Mouse (Mus musculus) cerebellum, adult 11-12 months (tissue): ENCODE data around the gene Gm9376.

Experiments
- DNase-seq: peaks from one replicate; pipeline ENCODE4 v3.0.0; 2022

Gene Gm9376

DNA sequence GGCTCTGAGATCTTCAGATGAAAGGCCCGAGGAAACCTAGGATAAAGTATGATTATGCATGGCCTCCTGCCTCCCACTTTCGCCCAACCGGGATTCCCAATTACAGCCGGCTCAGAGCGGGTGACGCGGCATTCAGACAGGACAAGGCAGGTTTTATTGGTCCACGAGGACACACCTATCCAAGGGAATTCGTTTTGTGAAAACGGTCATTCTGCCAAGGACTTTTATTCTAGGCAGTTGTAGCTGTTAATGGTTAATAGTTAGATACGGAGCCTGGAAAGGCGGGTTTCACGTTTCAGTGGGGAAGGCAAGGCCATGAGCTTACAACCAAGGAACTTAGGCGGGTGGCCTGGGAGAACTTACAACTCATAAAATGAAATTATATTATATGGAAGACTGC, 16.2 kb downstream of the Gm9376 start:
- no peak for DNase-seq

DNA sequence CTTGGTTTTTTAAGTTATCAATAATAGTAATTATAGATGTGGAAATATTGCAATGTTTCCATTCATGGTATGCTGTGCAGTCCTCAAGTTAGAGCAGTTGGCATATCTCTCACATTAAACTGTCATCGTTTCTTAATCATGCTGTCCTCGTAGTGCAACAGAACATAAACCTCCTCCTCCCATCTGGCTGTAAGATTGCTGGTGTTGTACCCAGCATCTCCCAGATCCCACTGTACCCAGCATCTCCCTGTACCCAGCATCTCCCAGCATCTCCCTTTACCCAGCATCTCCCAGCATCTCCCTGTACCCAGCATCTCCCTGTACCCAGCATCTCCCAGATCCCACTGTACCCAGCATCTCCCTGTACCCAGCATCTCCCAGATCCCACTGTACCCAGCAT, 19.3 kb downstream of the Gm9376 start:
- DNase-seq = no peak

GRCm38 (mm10) chr14:118289133-118289532, 22.4 kb downstream of the Gm9376 start:
- no peak for DNase-seq

DNA sequence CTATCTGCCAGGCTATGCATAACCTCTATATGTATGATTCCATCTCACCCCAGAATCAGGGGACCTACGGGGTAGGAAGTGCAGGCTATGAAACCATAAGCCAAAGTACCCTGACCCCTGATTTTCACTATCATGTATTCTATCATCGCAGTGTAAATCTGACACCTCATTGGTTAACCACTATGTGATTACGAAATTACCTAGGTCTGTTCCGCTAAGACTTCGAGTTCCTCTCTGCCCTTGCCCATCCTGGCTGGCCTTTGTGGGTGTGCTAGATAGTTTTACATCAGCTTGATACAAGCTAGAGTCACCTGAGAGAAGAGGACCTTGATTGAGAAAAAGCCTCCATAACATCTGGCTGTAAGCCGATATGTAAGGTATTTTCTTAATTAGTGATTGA, 23.2 kb downstream of the Gm9376 start:
- DNase-seq = no peak

DNA sequence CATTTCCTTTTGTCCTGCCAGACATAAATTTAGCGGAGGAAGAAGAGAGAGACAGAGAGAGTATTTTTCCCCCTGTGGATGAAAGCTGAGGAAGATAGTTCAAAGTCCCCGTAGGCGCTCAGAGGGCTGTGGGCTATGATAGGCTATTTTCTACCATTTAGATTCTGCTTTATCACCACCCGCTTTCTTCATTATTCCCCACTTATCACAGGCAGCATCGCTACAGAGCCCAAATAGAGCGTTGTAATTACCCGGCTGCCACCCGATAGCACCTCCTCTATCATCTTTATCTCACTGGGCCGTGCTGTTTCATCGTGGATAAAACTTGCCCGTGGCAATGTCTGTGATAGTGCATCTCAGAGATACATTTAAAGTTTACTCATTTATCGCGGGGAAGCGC, 35.8 kb downstream of the Gm9376 start:
- DNase-seq = no peak

DNA sequence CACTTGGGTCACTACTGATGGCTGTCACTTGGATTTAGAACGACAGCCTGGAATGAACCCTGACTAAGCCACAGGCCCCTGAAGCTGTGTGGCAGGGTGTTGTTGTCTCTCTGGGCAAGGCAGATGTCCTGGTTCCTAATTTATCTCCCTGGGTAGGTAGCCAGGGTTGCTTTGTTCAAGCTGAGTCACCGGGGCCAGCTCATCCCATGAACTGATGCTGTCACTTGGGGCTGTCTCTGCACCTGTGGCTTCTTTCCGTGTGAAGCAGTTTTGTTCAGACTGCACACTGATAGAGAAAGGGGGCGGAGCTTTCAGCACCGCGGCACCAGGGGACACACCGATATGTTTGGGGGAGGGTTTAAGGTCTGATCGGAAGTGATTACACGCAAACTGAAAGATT, 37.8 kb downstream of the Gm9376 start:
- DNase-seq = no peak

DNA sequence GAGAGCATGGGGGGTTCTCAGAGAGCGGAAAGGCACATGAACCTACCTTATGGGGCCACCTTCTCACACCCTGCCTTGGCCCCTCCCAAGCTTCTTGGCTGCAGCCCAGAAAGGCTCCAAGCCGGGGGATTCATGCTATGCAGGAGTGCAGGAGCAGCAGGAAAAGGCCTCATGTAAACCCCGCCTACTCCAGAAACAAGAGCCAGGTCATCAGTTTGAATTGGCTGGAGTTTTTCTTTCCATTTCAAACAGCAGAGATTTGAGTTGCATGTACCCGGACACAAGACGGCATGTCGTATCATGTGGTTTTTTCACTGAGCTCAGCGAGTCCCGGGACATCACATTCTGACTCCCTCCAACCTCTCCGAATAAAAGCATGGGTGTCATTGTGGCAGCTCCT, 39.2 kb downstream of the Gm9376 start:
- DNase-seq = no peak

GRCm38 (mm10) chr14:118307060-118307459, 40.3 kb downstream of the Gm9376 start:
- DNase-seq = no peak

DNA sequence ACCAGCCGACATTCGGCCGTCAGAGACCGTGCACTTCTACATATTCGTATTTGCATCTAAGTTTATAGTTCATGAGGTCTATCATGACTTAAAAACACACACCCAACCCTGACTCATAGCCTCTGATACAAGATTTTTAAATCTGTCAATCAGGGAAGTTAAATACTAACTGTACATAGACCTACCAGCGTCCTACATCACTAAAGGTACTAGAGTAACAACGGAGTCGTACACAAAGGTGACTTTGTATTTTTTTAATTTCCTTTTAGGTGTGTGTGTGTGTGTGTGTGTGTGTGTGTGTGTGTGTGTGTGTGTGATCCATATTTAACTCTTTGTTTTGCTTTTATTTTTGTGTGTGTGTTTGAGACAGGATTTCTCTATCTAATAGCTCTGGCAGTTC, 44.9 kb downstream of the Gm9376 start:
- DNase-seq = no peak

GRCm38 (mm10) chr14:118312664-118313063, 45.9 kb downstream of the Gm9376 start:
- no peak for DNase-seq

GRCm38 (mm10) chr14:118313931-118314330, 47.2 kb downstream of the Gm9376 start:
- no peak for DNase-seq

- DNase-seq = no peak
Observed at GRCm38 (mm10) chr14:118317260-118317659, 50.5 kb downstream of the Gm9376 start.
